Mouse (Mus musculus) hematopoietic stem cell, adult 5-6 weeks (primary cell): ENCODE measurements around the gene Gm3238. TPM values are rescaled to one million over a fixed set of nuclear protein-coding genes. Genes with fewer than 3 reads are reported as not detected.
"Not testable (repeated sequence)": the region's sequence is repeated elsewhere in the genome, so short reads cannot be mapped to it uniquely, and the experiment has no call there.

Experiments
- ATAC-seq, 2 experiments: fragments of 125-278 bp in 1 of 2; replicated peaks in 1 of 2; 2 replicates each; pipeline ENCODE4 v1.8.0; 2016 to 2017; ENCODE audit warnings: inconsistent platforms in 2 of 2, mild to moderate bottlenecking in 2 of 2, moderate number of reproducible peaks in 2 of 2, low read depth in 1 of 2, moderate TSS enrichment in 1 of 2; ENCODE audit not compliant: low FRiP score in 2 of 2, poor library complexity in 2 of 2, severe bottlenecking in 2 of 2, insufficient read depth in 1 of 2, low TSS enrichment in 1 of 2
- total RNA-seq: library from RNA; stranded (forward); fragments of 172-1452, 232-1000 nt; gene quantifications from 2 replicates; pipeline ENCODE4 v1.2.3, GENCODE M21; 2017

Gm3238 gene
- total RNA-seq, 1 experiment from 2014 or later, result not detected

- ATAC-seq, result not testable (repeated sequence)
Measured at GRCm38 (mm10) chr10:77759582-77759981, 11.5 kb downstream of the Gm3238 start, which contains the start of gene Gm3233. Gene Gm3233, minus strand, starts transcription at chr10:77759682.

- no peak for ATAC-seq
Measured at GRCm38 (mm10) chr10:77753448-77753847, 17.7 kb downstream of the Gm3238 start.

- ATAC-seq, result not testable (repeated sequence)
Measured at GRCm38 (mm10) chr10:77752312-77752711, 18.8 kb downstream of the Gm3238 start.

GRCm38 (mm10) chr10:77751254-77751653, 19.9 kb downstream of the Gm3238 start, which contains the start of gene Gm9736:
Gene Gm9736, minus strand, starts transcription at chr10:77751354.
- ATAC-seq, result not testable (repeated sequence)

GRCm38 (mm10) chr10:77750686-77751085, 20.4 kb downstream of the Gm3238 start:
- not testable (repeated sequence) for ATAC-seq

GRCm38 (mm10) chr10:77741924-77742688, 29.0 kb downstream of the Gm3238 start, which contains the start of gene Gm18596:
Gene Gm18596, minus strand, starts transcription at chr10:77742638.
- ATAC-seq, result not testable (repeated sequence)

- no peak for ATAC-seq
Measured at GRCm38 (mm10) chr10:77738929-77739328, 32.2 kb downstream of the Gm3238 start.

- no peak for ATAC-seq
Measured at GRCm38 (mm10) chr10:77735928-77736327, 35.2 kb downstream of the Gm3238 start.

GRCm38 (mm10) chr10:77729241-77729640, 41.9 kb downstream of the Gm3238 start:
- ATAC-seq, result 0 out of 4 replicates have a peak, but pooled peaks of 1 of the 2 experiments have one; percentile 28

- ATAC-seq, result no peak
Measured at GRCm38 (mm10) chr10:77728280-77728679, 42.8 kb downstream of the Gm3238 start.

GRCm38 (mm10) chr10:77726186-77726585, 44.9 kb downstream of the Gm3238 start, which contains the start of gene Gm10100:
Gene Gm10100, plus strand, starts transcription at chr10:77726486.
- no peak for ATAC-seq

- ATAC-seq, result no peak
Measured at GRCm38 (mm10) chr10:77724855-77725254, 46.3 kb downstream of the Gm3238 start.

Other genes starting within 250 kb of the Gm3238 start
- 51.2 and 56.5 TPM in 2 replicates for gene Itgb2, start 241.1 kb downstream of the Gm3238 start, total RNA-seq
- 56.2 and 65.8 TPM in 2 replicates for gene Pttg1ip, start 189.6 kb downstream of the Gm3238 start, total RNA-seq
- 148 and 150 TPM in 2 replicates for gene Sumo3, start 165.2 kb downstream of the Gm3238 start, total RNA-seq
- gene Gm49325, start 165.1 kb downstream of the Gm3238 start, total RNA-seq, result not detected in 2 replicates
- gene Ube2g2, start 149.1 kb downstream of the Gm3238 start, total RNA-seq, result 25.6 and 27.5 TPM in 2 replicates
- gene Tspear, start 84.8 kb downstream of the Gm3238 start, total RNA-seq, result 2.8 and 3.1 TPM in 2 replicates
- gene Gm19402, start 80.6 kb downstream of the Gm3238 start, total RNA-seq, result not detected in 2 replicates
- not detected in 2 replicates for gene Gm9508, start 74.1 kb downstream of the Gm3238 start, total RNA-seq
- gene Gm10272, start 64.7 kb downstream of the Gm3238 start, total RNA-seq, result not detected in 2 replicates
- not detected in 2 replicates for gene Gm10024, start 59.9 kb downstream of the Gm3238 start, total RNA-seq
- not detected in 2 replicates for gene Gm10142, start 55.5 kb downstream of the Gm3238 start, total RNA-seq
- not detected in 2 replicates for gene Krtap12-1, start 50.7 kb downstream of the Gm3238 start, total RNA-seq
- not detected in 2 replicates for gene Gm10100, start 44.8 kb downstream of the Gm3238 start, total RNA-seq
- not detected in 2 replicates for gene Gm18596, start 28.7 kb downstream of the Gm3238 start, total RNA-seq
- gene Gm9736, start 20.0 kb downstream of the Gm3238 start, total RNA-seq, result not detected in 2 replicates
- gene Gm3233, start 11.6 kb downstream of the Gm3238 start, total RNA-seq, result not detected in 2 replicates
- gene Gm7138, start 5.6 kb upstream of the Gm3238 start, total RNA-seq, result not detected in 2 replicates
- not detected in 2 replicates for gene Gm3250, start 11.2 kb upstream of the Gm3238 start, total RNA-seq
- gene Gm7137, start 16.9 kb upstream of the Gm3238 start, total RNA-seq, result not detected in 2 replicates
- not detected in 2 replicates for gene Gm9639, start 23.8 kb upstream of the Gm3238 start, total RNA-seq
- gene Gm19668, start 27.8 kb upstream of the Gm3238 start, total RNA-seq, result not detected in 2 replicates
- not detected in 2 replicates for gene Gm9507, start 40.5 kb upstream of the Gm3238 start, total RNA-seq
- not detected in 2 replicates for gene Gm2696, start 43.4 kb upstream of the Gm3238 start, total RNA-seq
- gene Krtap10-4, start 55.8 kb upstream of the Gm3238 start, total RNA-seq, result not detected in 2 replicates
- not detected in 2 replicates for gene Krtap10-10, start 64.6 kb upstream of the Gm3238 start, total RNA-seq
- not detected in 2 replicates for gene Gm36176, start 75.5 kb upstream of the Gm3238 start, total RNA-seq
- gene Gm10318, start 81.5 kb upstream of the Gm3238 start, total RNA-seq, result not detected in 2 replicates
- gene Gm3285, start 90.7 kb upstream of the Gm3238 start, total RNA-seq, result not detected in 2 replicates
- 0.31 TPM in 1 of 2 replicates, not detected in the other for gene Lrrc3, start 131.2 kb upstream of the Gm3238 start, total RNA-seq
- gene Trpm2, start 199.2 kb upstream of the Gm3238 start, total RNA-seq, result 2.6 and 10.0 TPM in 2 replicates
- 11.7 and 19.3 TPM in 2 replicates for gene 1810043G02Rik, start 207.2 kb upstream of the Gm3238 start, total RNA-seq
- 42.1 and 65.3 TPM in 2 replicates for gene Pfkl, start 238.8 kb upstream of the Gm3238 start, total RNA-seq